Mouse (Mus musculus) cerebellum, adult 2 months (tissue): ENCODE data around the gene Rxfp4.

ENCODE experiments used
- CTCF ChIP-seq: fragments of 200-500 bp; IDR thresholded peaks from 2 replicates; pipeline ENCODE4 v1.5.1; 2011; ENCODE audit warnings: low read depth, mild to moderate bottlenecking, control low read depth, low read length, moderate library complexity, borderline replicate concordance; ENCODE audit not compliant: insufficient read depth
- POLR2A ChIP-seq: fragments of 200-500 bp; IDR thresholded peaks from 2 replicates; pipeline ENCODE4 v1.6.1; 2011; ENCODE audit warnings: low read length, control low read depth, borderline replicate concordance; ENCODE audit not compliant: insufficient read depth

DNA sequence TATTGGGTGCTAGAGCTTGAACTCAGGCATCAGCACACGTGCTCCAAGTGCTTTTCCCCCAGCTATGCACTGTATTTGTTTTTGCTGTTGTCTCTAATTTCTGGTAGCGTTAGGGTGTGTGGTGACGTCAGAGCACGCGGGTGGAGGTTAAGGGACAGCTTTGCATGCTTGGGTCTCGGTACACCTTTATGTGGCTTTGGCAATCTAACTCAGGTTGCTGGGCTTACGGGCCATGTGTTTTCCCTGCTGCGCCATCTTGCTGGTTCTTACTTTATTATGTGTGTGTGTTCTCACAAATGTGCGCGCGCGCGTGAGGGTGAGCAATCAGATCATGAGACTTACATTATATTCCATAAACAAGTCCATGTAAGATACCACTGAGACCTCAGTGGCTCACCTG is 3.0 kb downstream of the Rxfp4 start:
- TF ChIP-seq POLR2A (no peak), CTCF (no peak)
